Mouse (Mus musculus): ENCODE measurements around the gene Krt82.
"Not testable (repeated sequence)": the region's sequence is repeated elsewhere in the genome, so short reads cannot be mapped to it uniquely, and the experiment has no call there.

The Krt82 gene

DNA sequence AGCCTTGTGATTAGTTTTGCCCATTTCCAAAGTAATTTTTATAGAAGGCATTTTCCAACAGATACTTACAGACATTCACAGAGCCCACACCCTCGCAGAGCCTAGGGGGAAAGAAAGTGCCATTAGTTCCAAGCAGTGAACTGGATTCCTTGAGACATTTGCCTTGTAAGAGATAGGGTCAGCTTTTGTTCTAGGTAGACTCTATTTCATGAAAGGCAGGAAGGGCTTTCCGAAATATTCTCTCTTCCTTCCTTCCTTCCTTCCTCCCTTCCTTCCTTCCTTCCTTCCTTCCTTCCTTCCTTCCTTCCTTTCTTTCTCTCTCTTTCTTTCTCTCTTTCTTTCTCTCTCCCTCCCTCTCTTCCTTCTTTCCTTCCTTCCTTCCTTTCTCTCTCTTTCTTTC, 33.3 kb downstream of the Krt82 start, which contains the start of gene Gm49425:
Gm49425 (minus strand) TSS at position 101 of the 400 bp plus-strand sequence.
- DNase-seq (ENCODE audit: low read depth, low spot score), result not testable (repeated sequence)

DNA sequence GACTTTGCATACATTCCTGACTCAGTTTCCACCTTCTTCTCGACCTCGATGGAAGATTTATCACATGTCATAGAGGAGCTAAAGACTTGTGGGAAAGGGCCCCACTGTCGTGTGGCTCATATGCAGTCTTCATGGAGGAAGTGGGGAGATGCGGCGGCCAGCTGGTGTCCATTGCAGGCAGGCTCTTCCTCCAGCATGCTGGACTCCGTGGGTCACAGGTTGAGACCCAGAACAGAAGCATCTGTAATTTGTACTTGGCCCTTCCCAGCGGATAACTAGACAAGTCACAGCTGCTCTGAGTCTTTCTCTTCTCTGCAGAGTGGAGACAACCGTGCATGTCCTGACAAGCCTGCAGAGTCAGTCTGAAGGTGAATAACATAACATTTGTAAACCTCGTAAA, 42.2 kb downstream of the Krt82 start:
- no peak for DNase-seq (ENCODE audit: low read depth, low spot score)

DNA sequence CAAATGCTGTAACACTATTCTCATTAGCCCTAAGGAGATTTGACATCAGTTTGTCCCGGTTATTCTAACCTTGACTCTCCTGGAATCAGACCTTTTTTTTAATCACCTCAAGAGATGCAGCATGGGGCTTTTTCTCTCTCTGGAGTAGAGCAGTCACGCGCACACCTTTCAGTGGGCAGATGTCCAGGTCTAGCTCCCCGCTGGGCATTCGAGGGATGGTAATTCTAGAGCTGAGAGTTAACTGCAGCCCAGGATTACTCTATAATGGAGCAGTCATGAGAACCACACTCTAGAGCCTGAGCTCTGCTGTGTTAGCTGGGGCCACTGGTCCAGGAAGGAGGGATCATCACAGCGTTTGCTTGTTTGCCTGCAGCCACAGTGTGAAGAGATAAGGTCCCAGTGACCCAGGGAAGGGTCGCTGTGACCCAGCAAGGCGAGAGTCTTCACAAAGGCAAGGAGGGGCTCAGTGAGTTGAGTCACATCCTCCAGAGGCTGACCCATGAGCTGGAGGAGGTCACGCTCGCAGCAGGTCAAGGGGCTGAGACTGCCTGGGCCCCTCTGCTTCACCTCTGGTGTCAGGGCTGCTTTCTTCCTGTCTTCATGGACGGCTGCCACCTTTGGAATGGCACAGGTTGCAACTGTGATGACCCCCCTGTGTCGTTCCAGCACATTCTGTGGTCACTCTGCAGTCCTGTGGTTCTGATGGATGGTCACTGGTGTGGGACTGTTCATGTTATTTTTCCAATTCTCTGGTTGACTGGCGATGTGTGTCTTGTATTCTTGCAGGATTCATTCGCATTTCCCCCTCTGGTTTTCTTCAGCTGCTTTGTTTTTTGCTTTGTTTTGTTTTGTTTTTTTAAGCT, 43.3 kb downstream of the Krt82 start:
- no peak for DNase-seq (ENCODE audit: low read depth, low spot score)

DNA sequence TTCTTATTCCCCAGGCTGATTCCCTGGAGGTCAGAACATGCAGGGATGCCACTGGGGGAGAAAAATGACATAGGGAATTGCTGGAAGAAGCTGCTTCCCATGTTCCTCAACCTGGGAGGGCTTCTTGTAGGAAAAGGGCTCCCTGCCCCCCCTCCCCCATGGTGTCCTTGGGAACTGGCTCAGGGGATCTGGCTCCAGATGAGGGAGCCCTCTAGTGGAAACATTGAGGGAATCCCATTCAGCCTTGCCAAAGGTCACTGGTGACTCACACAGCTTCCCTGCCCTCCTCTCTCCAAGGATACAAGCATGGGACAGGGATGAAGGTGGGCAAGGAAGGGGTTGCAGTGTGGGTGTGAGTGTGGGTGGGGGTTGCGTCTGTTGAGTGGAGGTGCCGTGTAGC, 53.3 kb downstream of the Krt82 start:
- DNase-seq (ENCODE audit: low read depth, low spot score), result no peak

DNA sequence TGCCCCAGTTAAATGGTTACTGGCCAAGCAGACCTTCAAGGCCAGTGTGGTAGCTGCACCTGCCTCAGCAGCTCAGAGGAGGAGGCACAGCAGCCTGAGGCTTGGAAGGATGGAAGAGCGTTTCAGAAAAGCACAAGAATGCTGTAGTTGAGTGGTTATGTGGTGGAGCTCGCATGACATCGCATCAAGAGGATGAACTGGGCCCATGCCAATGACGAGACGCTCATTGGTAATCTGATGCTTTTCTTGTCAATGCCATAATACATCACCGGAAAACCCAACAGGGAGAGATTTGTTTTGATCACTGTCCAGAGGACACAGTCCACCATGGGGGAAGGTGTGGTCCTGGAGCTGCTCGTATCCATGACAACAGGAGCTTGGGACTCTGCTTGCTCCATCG, 55.2 kb downstream of the Krt82 start:
- no peak for DNase-seq (ENCODE audit: low read depth, low spot score)

DNA sequence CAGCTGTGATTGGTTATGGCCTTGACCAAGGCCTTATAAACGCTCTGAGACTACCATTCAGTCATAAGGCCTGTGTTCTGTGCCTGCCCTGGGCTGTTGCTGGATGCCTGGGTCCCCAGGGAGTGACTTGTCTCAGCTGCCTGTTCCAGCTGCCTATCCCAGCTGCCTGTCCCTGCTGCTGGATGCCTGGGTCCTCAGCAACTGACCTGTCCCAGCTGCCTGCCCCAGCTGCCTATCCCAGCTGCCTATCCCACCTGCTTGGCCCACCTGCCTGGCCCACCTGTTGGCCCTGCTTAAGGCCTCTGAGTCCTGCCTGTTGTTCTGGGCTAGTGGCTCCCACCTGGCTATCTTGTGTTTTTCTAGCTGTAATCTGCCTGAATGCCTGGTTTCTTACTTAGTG, 56.3 kb downstream of the Krt82 start:
- DNase-seq (ENCODE audit: low read depth, low spot score), result no peak

DNA sequence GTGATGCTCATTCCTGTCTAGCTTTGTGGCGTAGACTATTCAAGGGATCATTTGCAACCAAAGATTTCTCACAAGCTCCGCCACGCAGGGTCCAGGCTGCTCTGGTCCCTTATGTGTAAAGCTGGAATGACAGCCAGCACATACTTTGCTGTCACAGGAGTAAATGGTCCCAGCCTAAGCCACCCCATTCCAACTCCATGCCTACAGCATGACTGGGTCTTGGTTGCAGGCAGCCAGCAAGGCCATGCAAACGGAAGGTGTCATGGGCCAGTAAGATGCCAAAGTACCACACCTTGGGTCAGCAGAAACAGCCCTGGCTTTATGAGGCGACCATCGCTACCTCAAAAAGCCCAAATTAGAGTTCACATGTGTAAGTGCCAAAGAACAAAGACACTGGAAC, 56.8 kb downstream of the Krt82 start:
- DNase-seq (ENCODE audit: low read depth, low spot score), result no peak

DNA sequence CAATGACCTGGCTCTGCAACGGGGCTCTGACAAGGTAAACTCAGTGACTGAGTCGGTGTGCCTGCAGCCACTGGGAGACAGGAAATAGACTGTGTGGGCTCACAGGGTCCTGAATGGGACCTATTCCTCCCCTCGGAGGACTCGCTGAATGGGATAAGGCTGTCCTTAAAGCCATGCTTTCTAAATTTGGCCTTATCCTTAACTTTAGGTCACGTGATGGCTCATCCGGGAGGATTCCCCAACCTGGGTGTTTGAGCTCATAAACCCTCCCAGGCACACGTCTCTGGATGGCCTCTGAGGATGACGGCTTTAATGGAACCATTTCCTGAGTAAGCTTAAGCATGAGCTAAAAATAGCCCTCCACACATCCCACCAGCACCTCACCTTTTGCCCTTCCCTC, 57.7 kb downstream of the Krt82 start:
- no peak for DNase-seq (ENCODE audit: low read depth, low spot score)

DNA sequence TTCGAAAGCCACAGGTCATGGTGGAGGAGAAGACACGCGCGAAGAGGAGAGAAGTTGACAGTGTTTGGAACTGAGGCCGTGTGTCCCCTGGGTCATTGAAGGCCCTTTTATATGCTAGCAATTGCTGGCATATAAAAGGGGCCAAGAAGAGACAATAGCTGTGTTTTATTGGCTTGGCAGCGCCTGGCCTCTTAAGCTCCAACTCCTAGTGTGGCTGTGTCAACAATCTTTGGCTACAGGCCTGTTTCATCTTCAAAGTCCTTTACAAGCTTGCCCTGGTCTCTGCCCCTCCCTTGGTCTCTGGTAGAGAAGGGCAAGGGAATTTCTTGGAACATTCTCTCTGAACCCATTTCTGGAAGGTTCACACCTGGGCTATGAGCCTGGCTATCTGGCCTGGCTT, 59.0 kb downstream of the Krt82 start, which contains the start of gene Krt83:
Krt83 (minus strand) TSS at position 82 of the 400 bp plus-strand sequence.
- DNase-seq (ENCODE audit: low read depth, low spot score), result no peak
